Mouse (Mus musculus) bone marrow, adult 2 months (tissue): ENCODE results near the gene Padi3. TPM values are rescaled to one million over a fixed set of nuclear protein-coding genes. Genes with fewer than 3 reads are reported as not detected.

Experiments
- H3K27ac ChIP-seq: fragments of 200-500 bp; 2 replicates; pipeline ENCODE4 v1.5.1; 2012; ENCODE audit warnings: low read depth, mild to moderate bottlenecking, control low read depth, inconsistent platforms, low read length; ENCODE audit not compliant: control insufficient read depth, poor library complexity, insufficient read depth
- H3K4me1 ChIP-seq: fragments of 200-500 bp; 2 replicates; pipeline ENCODE4 v1.6.1; 2011; ENCODE audit warnings: low read length; ENCODE audit not compliant: control insufficient read depth, insufficient read depth
- H3K4me3 ChIP-seq: fragments of 200-500 bp; replicated peaks from 2 replicates; pipeline ENCODE3; 2011; ENCODE audit warnings: mild to moderate bottlenecking, low read depth, low read length, control low read depth; ENCODE audit not compliant: control insufficient read depth
- CTCF ChIP-seq: fragments of 200-500 bp; IDR thresholded peaks from 2 replicates; pipeline ENCODE4 v1.5.1; 2011; ENCODE audit warnings: low read length, control low read depth; ENCODE audit not compliant: control insufficient read depth, insufficient read depth
- POLR2A ChIP-seq: fragments of 200-500 bp; IDR thresholded peaks from 2 replicates; pipeline ENCODE4 v1.6.1; 2011; ENCODE audit warnings: low read depth, mild to moderate bottlenecking, control low read depth, low read length, borderline replicate concordance; ENCODE audit not compliant: control insufficient read depth
- WGBS: fragments of 180-500 bp; shearing (Covaris S2); methylation state at CpG from one replicate; pipeline ENCODE4 v1.1.7; 2018; 5-methylcytosine and 5-hydroxymethylcytosine counted together
- polyA plus RNA-seq: library from polyadenylated mRNA; stranded (reverse); fragments of >200 nt; gene quantifications from 2 replicates; pipeline ENCODE4 v1.2.4, GENCODE M21; 2011; ENCODE audit warnings: low replicate concordance; ENCODE audit not compliant: missing spikeins, insufficient read depth, insufficient read length

The Padi3 gene
- polyA plus RNA-seq, 1 experiment: 1.1 TPM

GRCm38 (mm10) chr4:140845666-140846065 lies 35.2 kb upstream of the Padi3 start, which contains the start of gene Padi1:
Gene Padi1 (minus strand): TSS chr4:140845778.
- Histone ChIP-seq H3K4me1 (no peaks in the 10 kb centered on the region), H3K27ac (no peak within 1 kb of the TSS), H3K4me3 (no peak within 1 kb of the TSS)
- TF ChIP-seq POLR2A: no peak
- TF ChIP-seq CTCF: no peak
- WGBS: 45% methylated on average over 6 of the region's 6 CpGs

GRCm38 (mm10) chr4:140844991-140845390 lies 34.5 kb upstream of the Padi3 start:
- TF ChIP-seq POLR2A (no peak), CTCF (no peak)
- no peak overlapping the region for H3K4me3 ChIP-seq
- no peak overlapping the region for H3K27ac ChIP-seq
- H3K4me1 ChIP-seq: no peaks in the 10 kb centered on the region
- 46% methylated on average over 4 of the region's 4 CpGs for whole genome bisulfite sequencing

DNA sequence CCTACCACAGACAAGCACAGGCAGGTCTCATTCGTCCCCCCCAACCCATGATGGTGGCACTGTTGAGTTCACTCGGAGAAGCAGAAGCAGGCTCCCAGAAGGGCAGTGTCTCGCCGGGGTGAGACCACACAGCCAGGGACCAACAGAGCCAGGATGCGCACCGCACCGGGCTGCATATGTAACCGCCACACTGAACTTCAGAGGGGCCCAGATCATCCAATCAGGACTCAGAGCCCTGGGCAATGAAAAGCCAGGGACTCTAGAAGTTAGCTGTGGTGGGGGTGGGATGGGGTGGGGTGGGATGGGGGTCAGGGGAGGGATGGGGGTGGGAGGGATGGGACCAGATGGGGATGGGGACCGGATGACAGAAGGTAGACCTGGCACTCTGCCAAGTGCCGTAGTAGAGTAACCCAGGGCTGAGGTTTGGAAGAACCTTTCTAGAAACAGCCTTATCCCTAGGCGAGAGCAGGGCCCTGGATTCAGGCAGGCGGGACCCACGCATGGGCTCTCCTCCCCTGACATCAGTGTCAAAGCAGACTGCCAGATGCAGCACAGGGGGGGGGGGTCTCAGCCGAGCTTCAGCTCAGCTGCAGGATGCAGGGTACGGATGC lies 33.3 kb upstream of the Padi3 start:
- WGBS: 78% methylated on average over 15 of the region's 15 CpGs
- no peaks in the 10 kb centered on the region for H3K4me1 ChIP-seq
- no peak for TF ChIP-seq CTCF
- TF ChIP-seq POLR2A: no peak
- H3K27ac ChIP-seq: no peak overlapping the region
- no peak overlapping the region for H3K4me3 ChIP-seq

GRCm38 (mm10) chr4:140842909-140843308 lies 32.5 kb upstream of the Padi3 start:
- Histone ChIP-seq H3K4me3 (no peak overlapping the region), H3K4me1 (no peaks in the 10 kb centered on the region), H3K27ac (no peak overlapping the region)
- WGBS: 67% methylated on average over 1 of the region's 1 CpGs
- TF ChIP-seq CTCF (no peak), POLR2A (no peak)

- H3K4me1 ChIP-seq: no peaks in the 10 kb centered on the region
- no peak overlapping the region for H3K4me3 ChIP-seq
- 39% methylated on average over 8 of the region's 8 CpGs for WGBS
- TF ChIP-seq POLR2A (no peak), CTCF (no peak)
- no peak overlapping the region for H3K27ac ChIP-seq
Observed at GRCm38 (mm10) chr4:140837879-140838278, 27.4 kb upstream of the Padi3 start.

DNA sequence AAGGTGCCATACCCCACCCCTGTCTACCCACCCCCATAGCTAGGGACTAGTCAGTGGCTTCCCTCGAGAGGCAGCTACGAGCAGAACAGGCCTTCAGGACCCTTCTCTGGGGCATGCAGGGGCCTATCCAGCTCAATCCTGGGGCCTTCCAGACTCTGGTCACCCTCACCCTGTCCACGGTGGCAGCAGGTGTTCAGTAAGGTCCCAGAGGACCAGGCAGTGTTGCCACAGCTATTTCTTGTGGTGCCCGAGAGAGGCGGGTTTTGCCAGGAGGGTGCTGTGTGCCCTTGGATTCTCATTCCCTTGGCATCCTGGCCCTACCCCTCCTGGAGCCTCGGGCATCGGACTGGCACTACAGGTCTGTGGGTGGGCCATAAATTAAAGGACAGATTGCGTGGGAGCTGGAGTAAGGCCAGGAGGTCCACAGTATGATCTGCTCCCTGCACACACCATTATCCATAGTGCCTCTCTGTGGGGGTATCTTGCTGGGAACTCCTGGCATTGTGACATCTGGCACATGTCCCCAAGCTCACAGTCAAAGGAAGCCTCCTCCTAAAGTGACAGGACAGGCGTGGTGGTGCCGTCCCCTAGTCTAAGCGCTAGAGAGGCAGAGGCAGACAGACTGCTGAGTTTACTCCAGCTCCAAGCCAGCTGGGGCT lies 25.9 kb upstream of the Padi3 start:
- Histone ChIP-seq H3K4me3 (no peak overlapping the region), H3K27ac (no peak overlapping the region), H3K4me1 (no peaks in the 10 kb centered on the region)
- WGBS: 82% methylated on average over 11 of the region's 11 CpGs
- TF ChIP-seq CTCF (no peak), POLR2A (no peak)

- Histone ChIP-seq H3K4me1 (no peaks in the 10 kb centered on the region), H3K4me3 (no peak overlapping the region), H3K27ac (no peak overlapping the region)
- 28% methylated on average over 10 of the region's 10 CpGs for WGBS
- TF ChIP-seq CTCF (no peak), POLR2A (no peak)
Observed at GRCm38 (mm10) chr4:140835682-140836081, 25.2 kb upstream of the Padi3 start.

DNA sequence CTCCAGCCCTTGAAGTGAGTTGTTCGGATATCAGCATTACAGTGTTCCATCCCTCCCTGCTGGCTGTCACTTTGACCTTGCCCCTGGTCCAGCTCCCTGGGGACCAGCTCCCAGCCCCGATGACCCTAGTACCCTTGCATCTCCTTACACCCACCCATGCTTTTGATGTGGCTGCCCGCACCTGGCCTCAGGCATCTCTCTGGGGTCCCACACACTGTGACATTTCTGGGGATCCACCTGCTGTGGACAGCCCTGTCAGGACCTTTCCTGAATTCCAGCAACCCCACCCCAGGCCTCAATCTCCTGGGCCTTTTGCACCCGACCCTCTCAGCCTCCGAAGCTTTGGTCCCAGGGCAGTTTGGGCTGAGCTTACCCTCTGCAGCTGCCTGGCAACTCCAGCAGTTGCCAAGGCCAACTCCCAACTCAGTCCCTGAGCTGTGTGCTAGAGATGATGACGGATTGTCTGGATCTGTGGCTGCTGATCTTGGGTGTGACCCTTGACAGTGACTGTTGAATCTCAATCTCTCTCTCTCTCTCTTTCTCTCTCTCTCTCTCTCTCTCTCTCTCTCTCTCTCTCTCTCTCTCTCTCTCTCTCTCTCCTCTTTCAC lies 24.0 kb upstream of the Padi3 start:
- H3K27ac ChIP-seq: no peak overlapping the region
- no peaks in the 10 kb centered on the region for H3K4me1 ChIP-seq
- 88% methylated on average over 6 of the region's 6 CpGs for WGBS
- no peak overlapping the region for H3K4me3 ChIP-seq
- no peak for TF ChIP-seq CTCF
- no peak for TF ChIP-seq POLR2A
